Mouse (Mus musculus) lung, adult 10 weeks (tissue): Measurements from ENCODE around the gene Zmym6. TPM values are rescaled to one million over a fixed set of nuclear protein-coding genes. Genes with fewer than 3 reads are reported as not detected.

ENCODE experiments used
- polyA plus RNA-seq: library from polyadenylated mRNA; stranded (reverse); fragments of 350-450 nt; fragmentation: Illumina TruSeq; extraction: RNeasy Lipid Tissue Mini Kit (QIAGEN cat#74804); gene quantifications from one replicate; pipeline ENCODE4 v1.2.3, GENCODE M21; 2014; ENCODE audit warnings: low read depth, low replicate concordance; ENCODE audit not compliant: insufficient read depth

Gene Zmym6
- 3.8 TPM for polyA plus RNA-seq

DNA sequence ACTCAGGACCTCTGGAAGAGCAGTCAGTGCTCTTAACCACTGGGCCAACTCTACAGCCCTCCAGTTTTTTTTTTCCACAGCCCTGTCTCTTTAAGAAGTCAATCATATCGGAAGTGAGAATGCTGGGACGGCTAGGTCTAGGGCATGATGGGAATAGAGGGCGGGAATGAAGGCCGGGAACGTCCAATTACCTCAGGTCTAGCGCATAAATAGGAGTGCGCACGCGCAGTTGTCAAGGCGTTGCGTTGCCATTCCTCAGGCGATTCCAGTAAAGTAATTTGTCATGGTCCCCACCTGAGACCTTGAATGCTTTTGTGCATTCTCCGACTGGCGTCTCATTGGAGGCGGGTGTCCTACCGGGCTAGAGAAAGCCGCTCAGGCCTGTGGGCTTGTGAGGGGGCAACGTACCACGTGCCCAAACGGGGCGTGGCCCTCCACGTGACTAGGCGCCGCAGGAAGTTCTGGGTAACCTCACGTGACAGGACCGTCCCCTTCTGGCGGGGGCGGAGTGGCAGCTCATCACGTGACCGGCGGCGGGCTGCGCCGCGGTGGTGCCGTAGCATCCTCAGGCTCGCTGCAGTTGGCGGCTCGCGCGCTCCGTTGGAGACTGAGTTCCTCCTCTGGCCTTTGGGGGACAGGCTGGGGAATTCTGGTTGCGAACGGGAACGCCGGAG lies at the start of gene Zmym6:
Gene Zmym6 (plus strand): TSS at position 509 of the 674 bp plus-strand sequence.

DNA sequence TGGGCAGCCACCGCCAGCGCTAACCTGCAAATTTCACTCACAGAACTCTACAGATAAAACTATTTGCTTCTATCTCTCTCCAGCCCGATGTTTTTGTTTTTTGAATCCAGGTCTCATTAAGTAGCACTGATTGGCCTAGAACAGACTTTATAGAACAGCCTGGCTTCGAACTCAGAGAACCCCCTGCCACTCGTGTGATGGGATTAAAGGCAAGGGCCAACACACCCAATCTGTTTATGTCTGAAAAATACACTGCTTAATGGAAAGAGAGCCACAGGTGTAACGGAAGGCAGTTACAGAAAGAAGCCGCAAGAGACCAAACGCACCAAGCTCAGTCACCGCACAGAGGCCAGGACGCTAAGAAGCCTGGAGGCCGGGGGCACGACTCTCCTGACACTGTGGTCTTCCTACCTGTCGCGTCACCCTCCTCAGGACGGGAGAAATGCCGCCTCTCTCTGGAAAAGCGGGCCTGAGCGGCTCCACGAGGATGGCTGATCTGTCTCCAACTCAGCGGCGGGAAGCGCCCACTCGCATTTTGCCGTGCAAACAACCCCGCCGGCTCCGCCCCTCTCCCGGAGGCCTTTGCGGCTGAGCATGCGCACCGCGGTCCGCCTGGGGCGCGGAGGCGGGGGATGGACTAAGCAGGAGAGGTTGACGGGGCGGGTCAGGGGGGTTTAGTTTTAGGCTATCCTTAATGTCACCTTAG lies 16.4 kb upstream of the Zmym6 start, which contains the start of gene Zmym1:
Gene Zmym1 (minus strand): TSS at position 568 of the 706 bp plus-strand sequence.

DNA sequence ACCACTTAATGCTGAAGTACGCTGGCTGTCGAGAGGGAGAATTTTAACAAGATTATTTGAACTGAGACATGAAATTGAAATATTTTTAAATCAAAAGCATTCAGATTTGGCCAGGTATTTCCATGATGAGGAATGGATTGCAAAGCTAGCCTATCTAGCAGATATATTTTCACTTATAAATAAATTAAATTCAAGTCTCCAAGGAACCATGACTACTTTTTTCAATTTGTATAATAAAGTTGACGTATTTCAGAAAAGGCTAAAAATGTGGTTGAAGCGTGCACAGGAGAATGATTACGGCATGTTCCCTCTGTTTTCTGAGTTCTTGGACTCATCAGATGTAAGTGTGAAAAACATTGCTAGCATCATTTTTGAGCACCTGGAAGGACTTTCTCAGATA lies 46.2 kb downstream of the Zmym6 start, which contains the start of gene Tmem35b:
Gene Tmem35b (plus strand): TSS at position 301 of the 400 bp plus-strand sequence.

DNA sequence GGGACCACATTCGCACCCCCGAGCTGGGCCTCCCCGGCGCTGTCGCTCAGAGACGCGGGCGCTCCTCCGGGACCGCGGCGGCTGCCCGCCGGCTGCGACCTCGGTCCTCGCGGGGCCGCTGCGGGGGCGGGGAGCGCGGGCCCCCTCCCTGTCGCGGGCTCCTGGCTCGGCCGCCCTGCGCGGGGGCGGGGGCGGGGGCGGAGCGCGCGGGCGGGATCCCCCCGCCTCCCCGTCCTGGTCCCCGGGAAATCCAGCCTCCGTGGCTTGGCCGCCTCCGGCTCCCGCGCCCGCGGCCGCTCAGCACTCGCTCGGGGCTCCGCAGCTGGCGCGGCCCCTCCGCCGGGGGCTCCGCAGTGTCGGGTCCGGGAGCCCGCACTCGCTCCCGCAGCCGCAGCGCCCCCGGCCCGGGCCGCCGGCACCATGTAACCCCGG lies 91.7 kb downstream of the Zmym6 start, which contains the start of gene Dlgap3:
Gene Dlgap3 (plus strand): TSS at position 291 of the 432 bp plus-strand sequence.

Other genes starting within 250 kb of the Zmym6 start
- 5.0 TPM for gene Zmym4, start 109.2 kb upstream of the Zmym6 start, polyA plus RNA-seq
- 94.4 TPM for gene Sfpq, start 56.1 kb upstream of the Zmym6 start, polyA plus RNA-seq
- 3.3 TPM for gene Zmym1, start 16.2 kb upstream of the Zmym6 start, polyA plus RNA-seq
- 12.9 TPM for gene Tmem35b, start 46.3 kb downstream of the Zmym6 start, polyA plus RNA-seq
- gene Dlgap3, start 91.8 kb downstream of the Zmym6 start, polyA plus RNA-seq: not detected
- 51.0 TPM for gene Smim12, start 166.4 kb downstream of the Zmym6 start, polyA plus RNA-seq
- 29.3 TPM for gene Gja4, start 236.7 kb downstream of the Zmym6 start, polyA plus RNA-seq